Mouse (Mus musculus): ENCODE data around the gene Serpinb3b.
"Not testable (repeated sequence)": the region's sequence is repeated elsewhere in the genome, so short reads cannot be mapped to it uniquely, and the experiment has no call there.

Gene Serpinb3b

GRCm38 (mm10) chr1:107278261-107278660 lies at the start of gene Serpinb3b, which contains the start of gene Serpinb3c:
Serpinb3b (minus strand) TSS chr1:107278361.
Serpinb3c (minus strand) TSS chr1:107278371.
- not testable (repeated sequence) for DNase-seq (ENCODE audit: low spot score in 2 of 2)

- DNase-seq (ENCODE audit: low spot score in 2 of 2), result peak in 1 of 2 experiments; percentile 7
Measured at GRCm38 (mm10) chr1:107243170-107243569, 35.0 kb downstream of the Serpinb3b start.

- not testable (repeated sequence) for DNase-seq (ENCODE audit: low spot score in 2 of 2)
Measured at GRCm38 (mm10) chr1:107217276-107217675, 60.9 kb downstream of the Serpinb3b start.

GRCm38 (mm10) chr1:107127453-107127852 lies 150.7 kb downstream of the Serpinb3b start:
- peak; percentile 9 to 11 for DNase-seq (ENCODE audit: low spot score in 2 of 2)

All from right cerebral cortex, postnatal 36 days (tissue).